Mouse (Mus musculus) bone marrow, adult 2 months (tissue): ENCODE data around the gene Sgms1. TPM values are rescaled to one million over a fixed set of nuclear protein-coding genes. Genes with fewer than 3 reads are reported as not detected.
A peak's percentile ranks its signal among the peaks of the same experiment; 100 is the strongest.

Experiments
- H3K27ac ChIP-seq: fragments of 200-500 bp; 2 replicates; pipeline ENCODE4 v1.5.1; 2012; ENCODE audit warnings: low read depth, mild to moderate bottlenecking, control low read depth, inconsistent platforms, low read length; ENCODE audit not compliant: control insufficient read depth, poor library complexity, insufficient read depth
- H3K4me1 ChIP-seq: fragments of 200-500 bp; 2 replicates; pipeline ENCODE4 v1.6.1; 2011; ENCODE audit warnings: low read length; ENCODE audit not compliant: control insufficient read depth, insufficient read depth
- H3K4me3 ChIP-seq: fragments of 200-500 bp; replicated peaks from 2 replicates; pipeline ENCODE3; 2011; ENCODE audit warnings: mild to moderate bottlenecking, low read depth, low read length, control low read depth; ENCODE audit not compliant: control insufficient read depth
- CTCF ChIP-seq: fragments of 200-500 bp; IDR thresholded peaks from 2 replicates; pipeline ENCODE4 v1.5.1; 2011; ENCODE audit warnings: low read length, control low read depth; ENCODE audit not compliant: control insufficient read depth, insufficient read depth
- POLR2A ChIP-seq: fragments of 200-500 bp; IDR thresholded peaks from 2 replicates; pipeline ENCODE4 v1.6.1; 2011; ENCODE audit warnings: low read depth, mild to moderate bottlenecking, control low read depth, low read length, borderline replicate concordance; ENCODE audit not compliant: control insufficient read depth
- WGBS: fragments of 180-500 bp; shearing (Covaris S2); methylation state at CpG from one replicate; pipeline ENCODE4 v1.1.7; 2018; 5-methylcytosine and 5-hydroxymethylcytosine counted together
- polyA plus RNA-seq: library from polyadenylated mRNA; stranded (reverse); fragments of >200 nt; gene quantifications from 2 replicates; pipeline ENCODE4 v1.2.4, GENCODE M21; 2011; ENCODE audit warnings: low replicate concordance; ENCODE audit not compliant: missing spikeins, insufficient read depth, insufficient read length

Sgms1 gene
- polyA plus RNA-seq, 1 experiment: 19.7 TPM

- Histone ChIP-seq H3K4me3 (no peak overlapping the region), H3K27ac (no peak overlapping the region), H3K4me1 (peaks cover 2% of the 10 kb centered on the region; the same call in 1 of the 2 replicates)
- TF ChIP-seq POLR2A (no peak), CTCF (no peak)
- WGBS: 85% methylated on average over 4 of the region's 4 CpGs
These were observed 107.6 kb downstream of the Sgms1 start for GRCm38 (mm10) chr19:32281917-32282316.

GRCm38 (mm10) chr19:32280380-32280779 lies 109.1 kb downstream of the Sgms1 start:
- TF ChIP-seq POLR2A (no peak), CTCF (no peak)
- WGBS: 86% methylated on average over 4 of the region's 4 CpGs
- Histone ChIP-seq H3K4me3 (no peak overlapping the region), H3K27ac (no peak overlapping the region), H3K4me1 (peaks cover 9% of the 10 kb centered on the region; the same call in 1 of the 2 replicates)

- WGBS: 81% methylated on average over 6 of the region's 6 CpGs
- H3K4me3 ChIP-seq: no peak overlapping the region
- no peak overlapping the region for H3K27ac ChIP-seq
- peaks cover 13% of the 10 kb centered on the region; the same call in 1 of the 2 replicates for H3K4me1 ChIP-seq
- TF ChIP-seq CTCF (no peak), POLR2A (no peak)
These were observed 110.1 kb downstream of the Sgms1 start for GRCm38 (mm10) chr19:32279400-32279799.

GRCm38 (mm10) chr19:32277869-32278268 lies 111.6 kb downstream of the Sgms1 start:
- H3K4me1 ChIP-seq: peaks cover 16% of the 10 kb centered on the region; the same call in 1 of the 2 replicates
- no peak overlapping the region for H3K27ac ChIP-seq
- H3K4me3 ChIP-seq: no peak overlapping the region
- TF ChIP-seq CTCF: no peak
- no peak for TF ChIP-seq POLR2A
- 22% methylated on average over 3 of the region's 3 CpGs for WGBS

GRCm38 (mm10) chr19:32277287-32277686 lies 112.2 kb downstream of the Sgms1 start:
- TF ChIP-seq POLR2A (no peak), CTCF (no peak)
- WGBS: 66% methylated on average over 2 of the region's 2 CpGs
- peaks cover 18% of the 10 kb centered on the region for H3K4me1 ChIP-seq
- H3K27ac ChIP-seq: no peak overlapping the region
- no peak overlapping the region for H3K4me3 ChIP-seq

GRCm38 (mm10) chr19:32276817-32277216 lies 112.7 kb downstream of the Sgms1 start:
- Histone ChIP-seq H3K4me3 (no peak overlapping the region), H3K4me1 (peaks cover 18% of the 10 kb centered on the region), H3K27ac (no peak overlapping the region)
- TF ChIP-seq CTCF (no peak), POLR2A (no peak)
- WGBS: 69% methylated on average over 8 of the region's 8 CpGs

GRCm38 (mm10) chr19:32276263-32276662 lies 113.3 kb downstream of the Sgms1 start:
- Histone ChIP-seq H3K4me1 (peaks cover 22% of the 10 kb centered on the region), H3K27ac (no peak overlapping the region), H3K4me3 (no peak overlapping the region)
- 77% methylated on average over 5 of the region's 5 CpGs for WGBS
- TF ChIP-seq POLR2A (no peak), CTCF (no peak)

- Histone ChIP-seq H3K4me3 (no peak overlapping the region), H3K27ac (peak overlapping the region; percentile 31), H3K4me1 (peaks cover 22% of the 10 kb centered on the region)
- WGBS: 29% methylated on average over 14 of the region's 14 CpGs
- no peak for TF ChIP-seq POLR2A
- TF ChIP-seq CTCF: no peak
These were observed 114.2 kb downstream of the Sgms1 start for GRCm38 (mm10) chr19:32275068-32275925.
